Comparison of ENCODE assay signal across 8 mouse cellular contexts in genomic region chr6:48595278-48595677, GRCm38 (mm10). TPM values are rescaled to one million over a fixed set of nuclear protein-coding genes. Genes with fewer than 3 reads are reported as not detected.
DNase-seq lines count a peak whose midpoint lies in the region; ATAC-seq and TF ChIP-seq lines count a peak whose summit lies in the region.

No protein-coding gene starts in this region.

- H3K4me3 ChIP-seq in heart, postnatal 0 days (ENCODE audit: low read depth, low read length), result no peak overlapping the region
- H3K4me3 ChIP-seq in hindbrain, embryonic 14.5 days (replicated peaks; ENCODE audit: low read length), result peak overlapping the region; percentile 70
- peak overlapping the region; percentile 70 for H3K4me3 ChIP-seq in liver, embryonic 16.5 days (ENCODE audit: low read depth, low read length)

- no peaks in the 10 kb centered on the region for H3K27me3 ChIP-seq in heart, postnatal 0 days (ENCODE audit: control insufficient read depth, insufficient read depth, low read length)
- H3K27me3 ChIP-seq in hindbrain, embryonic 14.5 days (ENCODE audit: control insufficient read depth, insufficient read depth, low read length), result no peaks in the 10 kb centered on the region
- H3K27me3 ChIP-seq in liver, embryonic 16.5 days (ENCODE audit: control insufficient read depth, insufficient read depth, low read depth, low read length), result no peaks in the 10 kb centered on the region

- peaks cover 39% of the 10 kb centered on the region for H3K36me3 ChIP-seq in heart, postnatal 0 days (replicated peaks; ENCODE audit: control insufficient read depth, insufficient read depth, low read length)
- peaks cover 50% of the 10 kb centered on the region for H3K36me3 ChIP-seq in hindbrain, embryonic 14.5 days (replicated peaks; ENCODE audit: control insufficient read depth, insufficient read depth)
- peaks cover 23% of the 10 kb centered on the region for H3K36me3 ChIP-seq in liver, embryonic 16.5 days (ENCODE audit: control insufficient read depth, insufficient read depth)

- 0 out of 2 replicates have a peak overlapping the region, but pooled peaks have one; percentile 78 for H3K9ac ChIP-seq in heart, postnatal 0 days (replicated peaks; ENCODE audit: low read depth, low read length)
- peak overlapping the region; percentile 82 for H3K9ac ChIP-seq in hindbrain, embryonic 14.5 days
- peak overlapping the region; percentile 70; the same call in 1 of the 2 replicates for H3K9ac ChIP-seq in liver, embryonic 16.5 days (ENCODE audit: low read depth, low read length)

- no peak for TF ChIP-seq EP300 in heart, postnatal 0 days (IDR thresholded peaks at IDR 0.05; ENCODE audit: low read depth)

- DNase-seq in heart, postnatal 0 days (ENCODE audit: low spot score), result no peak
- DNase-seq in heart, postnatal 10 days, result no peak
- peak; percentile 70 for DNase-seq in cerebellum, adult 9-11 months
- no peak for DNase-seq in hindbrain, embryonic 14.5 days (ENCODE audit: low spot score)
- DNase-seq in embryo, embryonic 11 days, result no peak
- no peak for DNase-seq in layer of hippocampus, postnatal 25 days (ENCODE audit: extremely low spot score in 1 of 2, low spot score in 1 of 2)
- no peak for DNase-seq in layer of hippocampus, postnatal 10 days (ENCODE audit: low spot score in 2 of 2)

- H3K4me1 ChIP-seq in heart, postnatal 0 days (ENCODE audit: control insufficient read depth, insufficient read depth), result peaks cover 18% of the 10 kb centered on the region
- H3K4me1 ChIP-seq in hindbrain, embryonic 14.5 days (replicated peaks; ENCODE audit: control insufficient read depth, insufficient read depth, low read length), result peaks cover 18% of the 10 kb centered on the region
- peaks cover 9% of the 10 kb centered on the region for H3K4me1 ChIP-seq in liver, embryonic 16.5 days (ENCODE audit: control insufficient read depth, low read depth, low read length)

- ATAC-seq in heart, postnatal 0 days (ENCODE audit: insufficient read depth, low read depth), result no peak
- ATAC-seq in hindbrain, embryonic 14.5 days (ENCODE audit: low FRiP score), result no peak
- ATAC-seq in liver, embryonic 16.5 days (ENCODE audit: low read depth), result no peak

- 64% methylated on average over 1 of the region's 1 CpGs for WGBS in heart, postnatal 0 days
- WGBS in hindbrain, embryonic 14.5 days, result 85% methylated on average over 1 of the region's 1 CpGs
- WGBS in liver, embryonic 16.5 days (ENCODE audit: insufficient replicate concordance), result 33% methylated on average over 1 of the region's 1 CpGs

- 0 out of 2 replicates have a peak, but pooled peaks cover 7% of the 10 kb centered on the region for H3K9me3 ChIP-seq in heart, postnatal 0 days (replicated peaks; ENCODE audit: control insufficient read depth, low read length)
- peaks cover 25% of the 10 kb centered on the region for H3K9me3 ChIP-seq in hindbrain, embryonic 14.5 days (ENCODE audit: control insufficient read depth, low read length)
- no peaks in the 10 kb centered on the region for H3K9me3 ChIP-seq in liver, embryonic 16.5 days (replicated peaks; ENCODE audit: control insufficient read depth, low read length)

- TF ChIP-seq CTCF in heart, postnatal 0 days (IDR thresholded peaks at IDR 0.05; ENCODE audit: low read depth), result no peak

- peak overlapping the region; percentile 89 for H3K4me2 ChIP-seq in heart, postnatal 0 days (ENCODE audit: low read depth, low read length)
- H3K4me2 ChIP-seq in hindbrain, embryonic 14.5 days (replicated peaks), result peak overlapping the region; percentile 72
- peak overlapping the region; percentile 69 for H3K4me2 ChIP-seq in liver, embryonic 16.5 days (ENCODE audit: low read depth, low read length)

- no peak overlapping the region for H3K27ac ChIP-seq in heart, postnatal 0 days (ENCODE audit: low read depth)
- peak overlapping the region; percentile 94; the same call in 1 of the 2 replicates for H3K27ac ChIP-seq in hindbrain, embryonic 14.5 days
- 0 out of 2 replicates have a peak overlapping the region, but pooled peaks have one; percentile 9 for H3K27ac ChIP-seq in liver, embryonic 16.5 days (ENCODE audit: low read length)

- intact Hi-C loops in heart, postnatal 10 days (cut with DNase I), result no loop called here

RNA-seq across cellular contexts. Expression of gene Gm44965, which starts 1.5 kb away (rescaled TPM):
- total RNA-seq in heart, postnatal 0 days (2014; rRNA removed; ENCODE audit: low replicate concordance), result not detected in 2 replicates
- not detected in 2 replicates for polyA plus RNA-seq in heart, postnatal 0 days (2015; fragmentation: Nextera tagmentation; extraction: Ambion mirVana)
- 1 to 10 TPM in 1 of 2 experiments, not detected in 1; 5.4 TPM for total RNA-seq in heart, postnatal 10 days (2021)
- 0.74 and 0.78 TPM in 2 replicates for polyA plus RNA-seq in hindbrain, embryonic 14.5 days (2014; fragmentation: Nextera tagmentation; extraction: Ambion mirVana)
- polyA plus RNA-seq in liver, embryonic 16.5 days (2015; fragmentation: Nextera tagmentation; extraction: Ambion mirVana), result not detected in 2 replicates
- total RNA-seq in layer of hippocampus, postnatal 25 days (2021), result not detected
- total RNA-seq in layer of hippocampus, postnatal 10 days (2021), result not detected

RNA-seq across cellular contexts. Expression of gene Repin1, which starts 1.6 kb away (rescaled TPM):
- total RNA-seq in heart, postnatal 0 days (2014; rRNA removed; ENCODE audit: low replicate concordance), result 49.7 and 50.3 TPM in 2 replicates
- 16.6 and 17.5 TPM in 2 replicates for polyA plus RNA-seq in heart, postnatal 0 days (2015; fragmentation: Nextera tagmentation; extraction: Ambion mirVana)
- 10 to 100 TPM; 24.3 to 27.7 TPM for total RNA-seq in heart, postnatal 10 days (2021)
- polyA plus RNA-seq in hindbrain, embryonic 14.5 days (2014; fragmentation: Nextera tagmentation; extraction: Ambion mirVana), result 37.4 and 41.7 TPM in 2 replicates
- polyA plus RNA-seq in liver, embryonic 16.5 days (2015; fragmentation: Nextera tagmentation; extraction: Ambion mirVana), result 11.7 and 14.0 TPM in 2 replicates
- total RNA-seq in layer of hippocampus, postnatal 25 days (2021), result 10 to 100 TPM; 40.4 to 46.9 TPM
- total RNA-seq in layer of hippocampus, postnatal 10 days (2021), result 10 to 100 TPM; 29.2 to 30.1 TPM

RNA-seq across cellular contexts. Expression of gene Gm45021, which starts 5.9 kb away (rescaled TPM):
- total RNA-seq in heart, postnatal 0 days (2014; rRNA removed; ENCODE audit: low replicate concordance), result not detected in 2 replicates
- not detected in 2 replicates for polyA plus RNA-seq in heart, postnatal 0 days (2015; fragmentation: Nextera tagmentation; extraction: Ambion mirVana)
- total RNA-seq in heart, postnatal 10 days (2021), result not detected
- not detected in 2 replicates for polyA plus RNA-seq in hindbrain, embryonic 14.5 days (2014; fragmentation: Nextera tagmentation; extraction: Ambion mirVana)
- polyA plus RNA-seq in liver, embryonic 16.5 days (2015; fragmentation: Nextera tagmentation; extraction: Ambion mirVana), result not detected in 2 replicates
- total RNA-seq in layer of hippocampus, postnatal 25 days (2021), result not detected
- not detected for total RNA-seq in layer of hippocampus, postnatal 10 days (2021)

RNA-seq across cellular contexts. Expression of gene Zfp775, which starts 6.6 kb away (rescaled TPM):
- total RNA-seq in heart, postnatal 0 days (2014; rRNA removed; ENCODE audit: low replicate concordance), result 4.0 and 5.1 TPM in 2 replicates
- 5.7 and 7.6 TPM in 2 replicates for polyA plus RNA-seq in heart, postnatal 0 days (2015; fragmentation: Nextera tagmentation; extraction: Ambion mirVana)
- 1 to 10 TPM; 5.8 to 5.9 TPM for total RNA-seq in heart, postnatal 10 days (2021)
- polyA plus RNA-seq in hindbrain, embryonic 14.5 days (2014; fragmentation: Nextera tagmentation; extraction: Ambion mirVana), result 11.8 and 13.6 TPM in 2 replicates
- 2.2 and 2.3 TPM in 2 replicates for polyA plus RNA-seq in liver, embryonic 16.5 days (2015; fragmentation: Nextera tagmentation; extraction: Ambion mirVana)
- total RNA-seq in layer of hippocampus, postnatal 25 days (2021), result 1 to 10 TPM; 7.4 to 7.6 TPM
- total RNA-seq in layer of hippocampus, postnatal 10 days (2021), result 1 to 10 TPM; 5.6 to 6.6 TPM

RNA-seq across cellular contexts. Expression of gene Rarres2, which starts 22.7 kb away (rescaled TPM):
- 56.8 and 72.8 TPM in 2 replicates for total RNA-seq in heart, postnatal 0 days (2014; rRNA removed; ENCODE audit: low replicate concordance)
- 65.7 and 71.8 TPM in 2 replicates for polyA plus RNA-seq in heart, postnatal 0 days (2015; fragmentation: Nextera tagmentation; extraction: Ambion mirVana)
- 100 to 1,000 TPM in 1 of 2 experiments, 10 to 100 TPM in 1; 86.7 to 106 TPM for total RNA-seq in heart, postnatal 10 days (2021)
- 5.2 and 8.2 TPM in 2 replicates for polyA plus RNA-seq in hindbrain, embryonic 14.5 days (2014; fragmentation: Nextera tagmentation; extraction: Ambion mirVana)
- 53.4 and 57.0 TPM in 2 replicates for polyA plus RNA-seq in liver, embryonic 16.5 days (2015; fragmentation: Nextera tagmentation; extraction: Ambion mirVana)
- 10 to 100 TPM; 15.1 to 16.5 TPM for total RNA-seq in layer of hippocampus, postnatal 25 days (2021)
- total RNA-seq in layer of hippocampus, postnatal 10 days (2021), result 10 to 100 TPM; 15.1 to 15.3 TPM
